Comparison of ENCODE assay signal across 8 mouse cellular contexts in the genomic region with DNA sequence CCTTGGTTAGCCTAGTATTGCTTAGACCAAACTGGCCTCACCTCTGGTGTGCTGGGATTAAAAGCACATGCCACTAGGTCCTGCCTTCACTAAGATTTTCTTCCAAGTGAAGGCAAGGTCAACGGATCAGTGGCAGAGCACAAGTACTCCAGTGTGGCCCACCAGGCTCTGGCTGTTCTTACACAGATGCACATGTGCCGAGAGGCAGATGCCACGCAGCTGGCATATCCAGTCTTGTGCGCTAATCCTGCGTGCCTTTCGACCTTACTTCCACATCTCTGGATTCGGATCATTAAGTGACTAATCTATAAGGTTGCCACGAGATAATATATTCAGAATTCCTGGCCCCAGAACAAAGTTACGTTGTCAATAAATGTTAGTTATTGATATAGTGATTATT. TPM values are rescaled to one million over a fixed set of nuclear protein-coding genes. Genes with fewer than 3 reads are reported as not detected.
A peak's percentile ranks its signal among the peaks of the same experiment; 100 is the strongest.
DNase-seq lines count a peak whose midpoint lies in the region; ATAC-seq lines count a peak whose summit lies in the region.

No protein-coding gene starts in this region.

- H3K27me3 ChIP-seq in liver, embryonic 11.5 days (replicated peaks; ENCODE audit: control insufficient read depth, insufficient read depth, low read length), result no peaks in the 10 kb centered on the region
- H3K27me3 ChIP-seq in embryonic facial prominence, embryonic 12.5 days, result no peaks in the 10 kb centered on the region
- no peaks in the 10 kb centered on the region for H3K27me3 ChIP-seq in limb, embryonic 12.5 days

- ATAC-seq in liver, embryonic 11.5 days (replicated peaks; ENCODE audit: low FRiP score), result no peak
- ATAC-seq in embryonic facial prominence, embryonic 12.5 days (ENCODE audit: insufficient number of reproducible peaks, insufficient read depth, low FRiP score, low TSS enrichment), result 0 out of 2 replicates have a peak, but pooled peaks have one; percentile 20
- no peak for ATAC-seq in limb, embryonic 12.5 days (ENCODE audit: insufficient number of reproducible peaks, insufficient read depth, low FRiP score, low TSS enrichment, low read depth)
- ATAC-seq in monocyte, adult 5-6 weeks (replicated peaks; ENCODE audit: insufficient number of reproducible peaks, low FRiP score, low TSS enrichment, poor library complexity, severe bottlenecking), result no peak

- no peak for DNase-seq in liver, embryonic 11.5 days (ENCODE audit: low spot score)
- DNase-seq in liver, result no peak
- DNase-seq in retina, postnatal 1 day, result peak; percentile 57
- DNase-seq in gastrocnemius, adult 8-10 months (ENCODE audit: low spot score in 2 of 2), result no peak
- DNase-seq in urinary bladder, postnatal 14 days (ENCODE audit: low spot score), result no peak

- no peaks in the 10 kb centered on the region for H3K36me3 ChIP-seq in liver, embryonic 11.5 days (ENCODE audit: control insufficient read depth, insufficient read depth, low read length)
- no peaks in the 10 kb centered on the region for H3K36me3 ChIP-seq in embryonic facial prominence, embryonic 12.5 days
- no peaks in the 10 kb centered on the region for H3K36me3 ChIP-seq in limb, embryonic 12.5 days

- H3K27ac ChIP-seq in liver, embryonic 11.5 days (ENCODE audit: low read depth, low read length), result no peak overlapping the region
- H3K27ac ChIP-seq in embryonic facial prominence, embryonic 12.5 days, result peak overlapping the region; percentile 97; the same call in 1 of the 2 replicates
- H3K27ac ChIP-seq in limb, embryonic 12.5 days, result peak overlapping the region; percentile 96; the same call in 1 of the 2 replicates

- peak overlapping the region; percentile 100 for H3K4me2 ChIP-seq in liver, embryonic 11.5 days
- peak overlapping the region; percentile 82 for H3K4me2 ChIP-seq in embryonic facial prominence, embryonic 12.5 days (replicated peaks)
- peak overlapping the region; percentile 66 for H3K4me2 ChIP-seq in limb, embryonic 12.5 days

- WGBS in liver, embryonic 11.5 days, result 53% methylated on average over 9 of the region's 9 CpGs
- 36% methylated on average over 9 of the region's 9 CpGs for WGBS in embryonic facial prominence, embryonic 12.5 days
- WGBS in limb, embryonic 12.5 days, result 37% methylated on average over 9 of the region's 9 CpGs

- no peaks in the 10 kb centered on the region for H3K9me3 ChIP-seq in liver, embryonic 11.5 days (ENCODE audit: control insufficient read depth, low read length)
- H3K9me3 ChIP-seq in embryonic facial prominence, embryonic 12.5 days, result 0 out of 2 replicates have a peak, but pooled peaks cover 4% of the 10 kb centered on the region
- H3K9me3 ChIP-seq in limb, embryonic 12.5 days, result no peaks in the 10 kb centered on the region

- H3K4me3 ChIP-seq in liver, embryonic 11.5 days (ENCODE audit: low read depth, low read length), result peak overlapping the region; percentile 76
- H3K4me3 ChIP-seq in embryonic facial prominence, embryonic 12.5 days, result peak overlapping the region; percentile 73
- H3K4me3 ChIP-seq in limb, embryonic 12.5 days (replicated peaks), result peak overlapping the region; percentile 68

- H3K9ac ChIP-seq in liver, embryonic 11.5 days (ENCODE audit: low read depth, low read length), result no peak overlapping the region; the same call in 1 of the 2 replicates
- peak overlapping the region; percentile 90 for H3K9ac ChIP-seq in embryonic facial prominence, embryonic 12.5 days
- peak overlapping the region; percentile 75 for H3K9ac ChIP-seq in limb, embryonic 12.5 days (replicated peaks)

- peaks cover 24% of the 10 kb centered on the region for H3K4me1 ChIP-seq in liver, embryonic 11.5 days (replicated peaks; ENCODE audit: control insufficient read depth, insufficient read depth, low read length)
- peaks cover 15% of the 10 kb centered on the region for H3K4me1 ChIP-seq in embryonic facial prominence, embryonic 12.5 days
- H3K4me1 ChIP-seq in limb, embryonic 12.5 days (replicated peaks), result peaks cover 27% of the 10 kb centered on the region

RNA-seq across cellular contexts. Expression of gene Slc46a1, which starts 0.4 kb away (rescaled TPM):
- polyA plus RNA-seq in liver, embryonic 11.5 days (2014; fragmentation: Nextera tagmentation; extraction: Ambion mirVana), result 9.8 and 12.1 TPM in 2 replicates
- polyA plus RNA-seq in embryonic facial prominence, embryonic 12.5 days (2016; fragmentation: Nextera tagmentation; extraction: Ambion mirVana), result 15.4 and 15.5 TPM in 2 replicates
- 15.0 and 17.1 TPM in 2 replicates for polyA plus RNA-seq in limb, embryonic 12.5 days (2016; fragmentation: Nextera tagmentation; extraction: Ambion mirVana)
- total RNA-seq in gastrocnemius, adult 8-10 months (2022), result under 1 TPM; 0.47 to 0.56 (median 0.50) TPM
- 0.38 to 0.58 TPM in 2 of 3 replicates, not detected in the other for total RNA-seq in monocyte, adult 5-6 weeks (2017)

RNA-seq across cellular contexts. Expression of gene Sarm1, which starts 32.4 kb away (rescaled TPM):
- 0.44 and 0.71 TPM in 2 replicates for polyA plus RNA-seq in liver, embryonic 11.5 days (2014; fragmentation: Nextera tagmentation; extraction: Ambion mirVana)
- polyA plus RNA-seq in embryonic facial prominence, embryonic 12.5 days (2016; fragmentation: Nextera tagmentation; extraction: Ambion mirVana), result 5.2 and 7.3 TPM in 2 replicates
- 2.8 TPM in 2 replicates for polyA plus RNA-seq in limb, embryonic 12.5 days (2016; fragmentation: Nextera tagmentation; extraction: Ambion mirVana)
- under 1 TPM; 0.40 to 0.77 (median 0.49) TPM for total RNA-seq in gastrocnemius, adult 8-10 months (2022)
- total RNA-seq in monocyte, adult 5-6 weeks (2017), result 0.78 TPM in 1 of 3 replicates, not detected in the others

RNA-seq across cellular contexts. Expression of gene Vtn, which starts 33.8 kb away (rescaled TPM):
- polyA plus RNA-seq in liver, embryonic 11.5 days (2014; fragmentation: Nextera tagmentation; extraction: Ambion mirVana), result 220 and 245 TPM in 2 replicates
- 11.8 and 13.2 TPM in 2 replicates for polyA plus RNA-seq in embryonic facial prominence, embryonic 12.5 days (2016; fragmentation: Nextera tagmentation; extraction: Ambion mirVana)
- 0.26 and 0.28 TPM in 2 replicates for polyA plus RNA-seq in limb, embryonic 12.5 days (2016; fragmentation: Nextera tagmentation; extraction: Ambion mirVana)
- 10 to 100 TPM in 1 of 4 experiments, 1 to 10 TPM in 3; 5.7 to 11.1 (median 6.7) TPM for total RNA-seq in gastrocnemius, adult 8-10 months (2022)
- not detected in 3 replicates for total RNA-seq in monocyte, adult 5-6 weeks (2017)

RNA-seq across cellular contexts. Expression of gene Sebox, which starts 38.1 kb away (rescaled TPM):
- 0.21 and 0.32 TPM in 2 replicates for polyA plus RNA-seq in liver, embryonic 11.5 days (2014; fragmentation: Nextera tagmentation; extraction: Ambion mirVana)
- polyA plus RNA-seq in embryonic facial prominence, embryonic 12.5 days (2016; fragmentation: Nextera tagmentation; extraction: Ambion mirVana), result not detected in 2 replicates
- not detected in 2 replicates for polyA plus RNA-seq in limb, embryonic 12.5 days (2016; fragmentation: Nextera tagmentation; extraction: Ambion mirVana)
- total RNA-seq in gastrocnemius, adult 8-10 months (2022), result not detected
- total RNA-seq in monocyte, adult 5-6 weeks (2017), result not detected in 3 replicates

RNA-seq across cellular contexts. Expression of gene Slc13a2, which starts 43.1 kb away (rescaled TPM):
- polyA plus RNA-seq in liver, embryonic 11.5 days (2014; fragmentation: Nextera tagmentation; extraction: Ambion mirVana), result not detected in 2 replicates
- not detected in 2 replicates for polyA plus RNA-seq in embryonic facial prominence, embryonic 12.5 days (2016; fragmentation: Nextera tagmentation; extraction: Ambion mirVana)
- not detected in 2 replicates for polyA plus RNA-seq in limb, embryonic 12.5 days (2016; fragmentation: Nextera tagmentation; extraction: Ambion mirVana)
- total RNA-seq in gastrocnemius, adult 8-10 months (2022), result not detected
- not detected in 3 replicates for total RNA-seq in monocyte, adult 5-6 weeks (2017)

Comparison
In these comparisons a context has a peak if more than half of its experiments do, and no peak if none do; other contexts are left out.
1. RNA of gene Vtn, which starts 33.8 kb away (polyA plus RNA-seq): 220 to 245 TPM in liver, embryonic 11.5 days; 11.8 to 13.2 TPM in embryonic facial prominence, embryonic 12.5 days and 0.26 to 0.28 TPM in limb, embryonic 12.5 days; every median in the first group is over 10 times any median in the second.
2. Peak in every context shown above with its lines, with median percentiles within 50 percentile points of each other: H3K4me2 ChIP-seq and H3K4me3 ChIP-seq.